Mouse (Mus musculus) hindbrain, embryonic 15.5 days (tissue): ENCODE measurements around the gene Apc2. TPM values are rescaled to one million over a fixed set of nuclear protein-coding genes. Genes with fewer than 3 reads are reported as not detected.

ENCODE experiments used
- ATAC-seq: fragments of 200-750 bp; cut with Nextera tagmentation; 2 replicates; pipeline ENCODE4 v1.8.0; 2017; ENCODE audit warnings: low read depth, moderate number of reproducible peaks, moderate TSS enrichment; ENCODE audit not compliant: low FRiP score
- H3K27ac ChIP-seq: fragments of 300-500 bp; sonication (generic); replicated peaks from 2 replicates; pipeline ENCODE4 v1.5.1; 2015; ENCODE audit warnings: mild to moderate bottlenecking, inconsistent platforms
- H3K27me3 ChIP-seq: fragments of 300-500 bp; sonication (generic); 2 replicates; pipeline ENCODE4 v1.6.1; 2015; ENCODE audit warnings: control low read depth, inconsistent platforms
- H3K36me3 ChIP-seq: fragments of 300-500 bp; sonication (generic); 2 replicates; pipeline ENCODE4 v1.6.1; 2015; ENCODE audit warnings: control low read depth, inconsistent platforms
- H3K4me1 ChIP-seq: fragments of 300-500 bp; sonication (generic); replicated peaks from 2 replicates; pipeline ENCODE4 v1.6.1; 2015; ENCODE audit warnings: control low read depth, inconsistent platforms
- H3K4me2 ChIP-seq: fragments of 300-500 bp; sonication (generic); 2 replicates; pipeline ENCODE4 v1.6.1; 2015; ENCODE audit warnings: moderate library complexity, mild to moderate bottlenecking, inconsistent platforms
- H3K4me3 ChIP-seq: fragments of 300-500 bp; sonication (generic); 2 replicates; pipeline ENCODE4 v1.5.1; 2015; ENCODE audit warnings: mild to moderate bottlenecking, inconsistent platforms
- H3K9ac ChIP-seq: fragments of 300-500 bp; sonication (generic); 2 replicates; pipeline ENCODE4 v1.6.1; 2015; ENCODE audit warnings: inconsistent platforms
- H3K9me3 ChIP-seq: fragments of 300-500 bp; sonication (generic); 2 replicates; pipeline ENCODE4 v1.6.1; 2016; ENCODE audit warnings: control low read depth, inconsistent platforms
- WGBS: fragments of 180-500 bp; shearing (Covaris S2); methylation state at CpG from one replicate; pipeline ENCODE4 v1.1.7; 2015; 5-methylcytosine and 5-hydroxymethylcytosine counted together
- polyA plus RNA-seq: library from polyadenylated mRNA; unstranded; fragments of >200 nt; fragmentation: Nextera tagmentation; extraction: Ambion mirVana; gene quantifications from 2 replicates; pipeline ENCODE4 v1.2.1, GENCODE M21; 2015

Gene Apc2
- polyA plus RNA-seq, 1 experiment from 2014 or later = 181 TPM

DNA sequence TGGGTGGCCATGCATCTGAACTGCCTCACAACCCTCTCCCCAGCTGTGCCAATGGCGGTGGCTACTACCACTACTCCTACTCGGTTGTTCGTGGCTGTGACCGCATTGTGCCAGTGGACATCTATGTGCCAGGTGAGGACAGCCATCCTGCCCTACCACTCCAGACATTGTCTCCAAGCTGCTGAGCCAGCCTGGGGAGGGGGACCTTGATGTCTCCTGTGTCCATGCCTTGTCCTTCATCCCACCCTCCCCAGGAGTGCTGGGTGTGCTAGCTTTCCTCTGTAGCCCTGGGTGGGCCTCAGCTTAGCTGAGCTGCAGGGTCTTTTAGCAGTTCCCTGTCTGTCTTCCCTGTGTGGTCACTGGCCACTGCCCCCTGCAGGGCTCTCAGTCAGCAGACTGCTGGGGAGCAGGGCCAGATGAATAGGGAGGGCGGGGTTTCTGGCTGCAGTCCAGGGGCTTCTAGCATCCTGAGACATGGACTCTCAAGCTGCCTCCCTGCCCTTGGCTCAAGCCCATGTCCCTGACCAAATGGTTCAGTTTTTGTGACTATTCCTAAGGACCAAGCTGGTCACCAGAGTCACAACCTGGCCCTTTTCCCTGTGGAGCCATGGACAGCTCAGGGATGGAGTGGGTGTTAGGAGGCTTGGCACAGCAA, 39.8 kb upstream of the Apc2 start:
- Histone ChIP-seq H3K4me2 (no peak overlapping the region), H3K36me3 (peaks cover 39% of the 10 kb centered on the region), H3K9me3 (no peaks in the 10 kb centered on the region), H3K4me1 (peaks cover 22% of the 10 kb centered on the region), H3K4me3 (no peak overlapping the region), H3K9ac (no peak overlapping the region), H3K27ac (no peak overlapping the region), H3K27me3 (no peaks in the 10 kb centered on the region)
- WGBS = 87% methylated on average over 5 of the region's 5 CpGs
- no peak for ATAC-seq

DNA sequence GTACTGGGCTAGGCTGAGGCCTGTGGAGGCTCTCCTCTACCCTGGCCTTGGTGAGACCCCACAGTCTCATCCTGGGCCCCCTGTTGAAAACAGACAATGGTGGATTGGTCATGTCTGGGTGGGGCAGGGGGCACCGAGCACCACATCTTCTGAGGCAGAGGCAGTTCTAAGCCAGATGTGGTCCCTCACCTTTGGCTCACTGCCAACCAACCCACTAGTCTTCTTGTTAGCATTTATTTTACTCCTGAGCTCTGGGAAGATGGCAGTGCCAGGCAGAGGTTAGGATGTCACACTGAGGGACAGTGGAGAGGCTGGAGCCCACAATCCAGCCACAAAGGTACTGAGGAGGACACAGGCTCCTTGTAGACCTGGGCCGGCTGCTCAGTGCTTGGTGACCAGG, 37.8 kb upstream of the Apc2 start:
- no peaks in the 10 kb centered on the region for H3K27me3 ChIP-seq
- H3K27ac ChIP-seq = no peak overlapping the region
- peaks cover 39% of the 10 kb centered on the region for H3K36me3 ChIP-seq
- H3K4me2 ChIP-seq = no peak overlapping the region
- no peaks in the 10 kb centered on the region for H3K9me3 ChIP-seq
- H3K4me3 ChIP-seq = no peak overlapping the region
- ATAC-seq = no peak
- peaks cover 35% of the 10 kb centered on the region for H3K4me1 ChIP-seq
- 78% methylated on average over 2 of the region's 2 CpGs for WGBS
- H3K9ac ChIP-seq = no peak overlapping the region

GRCm38 (mm10) chr10:80258752-80259462, 36.9 kb upstream of the Apc2 start:
- Histone ChIP-seq H3K4me3 (no peak overlapping the region), H3K9ac (no peak overlapping the region), H3K4me1 (peaks cover 35% of the 10 kb centered on the region), H3K27ac (no peak overlapping the region), H3K36me3 (peaks cover 39% of the 10 kb centered on the region), H3K4me2 (no peak overlapping the region; the same call in 1 of the 2 replicates), H3K9me3 (no peaks in the 10 kb centered on the region), H3K27me3 (no peaks in the 10 kb centered on the region)
- WGBS = 92% methylated on average over 14 of the region's 14 CpGs
- no peak for ATAC-seq

GRCm38 (mm10) chr10:80259463-80259805, 36.3 kb upstream of the Apc2 start:
- Histone ChIP-seq H3K27ac (0 out of 2 replicates have a peak overlapping the region, but pooled peaks have one; percentile 83), H3K4me2 (peak overlapping the region; percentile 66), H3K4me1 (peaks cover 39% of the 10 kb centered on the region), H3K27me3 (no peaks in the 10 kb centered on the region), H3K9ac (peak overlapping the region; percentile 45; the same call in 1 of the 2 replicates), H3K4me3 (peak overlapping the region; percentile 41; the same call in 1 of the 2 replicates), H3K36me3 (peaks cover 33% of the 10 kb centered on the region), H3K9me3 (no peaks in the 10 kb centered on the region)
- 82% methylated on average over 6 of the region's 6 CpGs for WGBS
- no peak for ATAC-seq

- Histone ChIP-seq H3K27me3 (no peaks in the 10 kb centered on the region), H3K9me3 (no peaks in the 10 kb centered on the region), H3K4me2 (peak overlapping the region; percentile 66), H3K4me1 (peaks cover 40% of the 10 kb centered on the region), H3K27ac (peak overlapping the region; percentile 83), H3K9ac (peak overlapping the region; percentile 45), H3K36me3 (peaks cover 27% of the 10 kb centered on the region), H3K4me3 (peak overlapping the region; percentile 41)
- ATAC-seq = no peak
- 3% methylated on average over 19 of the region's 19 CpGs for WGBS
Observed at GRCm38 (mm10) chr10:80259861-80260641, 35.7 kb upstream of the Apc2 start.

GRCm38 (mm10) chr10:80260642-80261584, 34.9 kb upstream of the Apc2 start, which contains the start of the genes Gamt and Dazap1:
TSS of gene Gamt (minus strand) at chr10:80261012.
TSS of gene Dazap1 (plus strand) at chr10:80261486.
- peak; percentile 84 for ATAC-seq
- Histone ChIP-seq H3K9ac (peak within 1 kb of the TSS; percentile 45), H3K4me2 (peak within 1 kb of the TSS; percentile 66), H3K36me3 (peaks cover 19% of the 10 kb centered on the region), H3K27me3 (no peaks in the 10 kb centered on the region), H3K27ac (peak within 1 kb of the TSS; percentile 83), H3K9me3 (no peaks in the 10 kb centered on the region), H3K4me3 (peak within 1 kb of the TSS; percentile 41), H3K4me1 (peaks cover 46% of the 10 kb centered on the region)
- WGBS = under 1% methylated on average over 49 of the region's 49 CpGs

DNA sequence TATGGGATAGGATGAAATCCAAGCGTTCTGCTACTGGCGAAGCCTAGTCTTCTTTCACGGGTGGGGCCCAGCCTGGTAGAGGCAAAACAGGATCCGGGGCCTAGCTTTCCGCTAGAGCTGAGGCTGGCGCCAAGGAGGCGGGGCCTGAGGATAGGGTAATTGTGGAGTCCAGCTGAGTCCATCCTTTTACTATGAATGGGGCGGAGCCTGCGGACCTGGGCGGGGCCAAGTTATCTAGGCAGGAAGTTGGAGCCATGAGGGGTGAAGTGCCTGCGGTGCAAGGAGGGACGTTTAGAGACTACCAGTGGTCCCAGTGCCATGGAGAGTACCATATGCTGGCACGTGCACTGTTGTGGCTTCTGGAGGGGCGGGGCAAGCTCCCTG, 34.2 kb upstream of the Apc2 start:
- H3K27ac ChIP-seq = peak overlapping the region; percentile 83
- H3K4me2 ChIP-seq = peak overlapping the region; percentile 66
- H3K4me1 ChIP-seq = peaks cover 53% of the 10 kb centered on the region
- WGBS = under 1% methylated on average over 14 of the region's 14 CpGs
- H3K36me3 ChIP-seq = peaks cover 15% of the 10 kb centered on the region
- H3K9me3 ChIP-seq = no peaks in the 10 kb centered on the region
- ATAC-seq = peak; percentile 57
- H3K4me3 ChIP-seq = peak overlapping the region; percentile 41
- peak overlapping the region; percentile 45 for H3K9ac ChIP-seq
- no peaks in the 10 kb centered on the region for H3K27me3 ChIP-seq

- WGBS = 75% methylated on average over 12 of the region's 12 CpGs
- peak overlapping the region; percentile 83 for H3K27ac ChIP-seq
- peak overlapping the region; percentile 41; the same call in 1 of the 2 replicates for H3K4me3 ChIP-seq
Observed at GRCm38 (mm10) chr10:80262169-80262568, 33.6 kb upstream of the Apc2 start.

DNA sequence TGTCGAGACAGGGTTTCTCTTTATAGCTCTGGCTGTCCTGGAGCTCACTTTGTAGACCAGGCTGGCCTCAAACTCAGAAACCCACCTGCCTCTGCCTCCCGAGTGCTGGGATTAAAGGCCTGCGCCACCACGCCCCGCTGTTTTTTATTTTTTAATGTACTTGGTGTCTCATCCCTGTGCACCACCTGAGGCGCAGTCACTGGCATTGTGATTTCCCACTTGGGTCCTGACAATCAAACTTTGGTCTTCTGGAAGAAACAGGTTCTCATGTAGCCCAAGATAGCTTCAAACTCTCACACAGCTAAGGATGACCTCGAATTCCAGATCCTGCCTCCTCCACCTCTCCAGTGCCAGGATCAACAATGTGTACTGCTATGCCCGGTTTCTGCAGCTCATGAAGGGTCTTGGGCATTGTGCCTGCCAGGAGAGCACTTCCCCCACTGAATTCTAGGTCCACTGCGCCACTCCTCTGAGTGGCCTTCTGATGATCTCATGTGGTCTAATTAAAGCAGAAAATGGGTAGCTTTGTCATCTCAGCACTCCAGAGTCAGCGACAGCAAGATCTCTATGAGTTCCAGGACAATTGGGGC, 32.9 kb upstream of the Apc2 start:
- no peak for ATAC-seq
- peaks cover 66% of the 10 kb centered on the region for H3K4me1 ChIP-seq
- WGBS = 91% methylated on average over 10 of the region's 10 CpGs

More at GRCm38 (mm10) chr10:80262169-80262568, 33.6 kb upstream of the Apc2 start:
- Histone ChIP-seq H3K9ac (no peak overlapping the region), H3K36me3 (peaks cover 9% of the 10 kb centered on the region), H3K27me3 (no peaks in the 10 kb centered on the region), H3K9me3 (no peaks in the 10 kb centered on the region), H3K4me2 (peak overlapping the region; percentile 66), H3K4me1 (peaks cover 59% of the 10 kb centered on the region)
- no peak for ATAC-seq

DNA sequence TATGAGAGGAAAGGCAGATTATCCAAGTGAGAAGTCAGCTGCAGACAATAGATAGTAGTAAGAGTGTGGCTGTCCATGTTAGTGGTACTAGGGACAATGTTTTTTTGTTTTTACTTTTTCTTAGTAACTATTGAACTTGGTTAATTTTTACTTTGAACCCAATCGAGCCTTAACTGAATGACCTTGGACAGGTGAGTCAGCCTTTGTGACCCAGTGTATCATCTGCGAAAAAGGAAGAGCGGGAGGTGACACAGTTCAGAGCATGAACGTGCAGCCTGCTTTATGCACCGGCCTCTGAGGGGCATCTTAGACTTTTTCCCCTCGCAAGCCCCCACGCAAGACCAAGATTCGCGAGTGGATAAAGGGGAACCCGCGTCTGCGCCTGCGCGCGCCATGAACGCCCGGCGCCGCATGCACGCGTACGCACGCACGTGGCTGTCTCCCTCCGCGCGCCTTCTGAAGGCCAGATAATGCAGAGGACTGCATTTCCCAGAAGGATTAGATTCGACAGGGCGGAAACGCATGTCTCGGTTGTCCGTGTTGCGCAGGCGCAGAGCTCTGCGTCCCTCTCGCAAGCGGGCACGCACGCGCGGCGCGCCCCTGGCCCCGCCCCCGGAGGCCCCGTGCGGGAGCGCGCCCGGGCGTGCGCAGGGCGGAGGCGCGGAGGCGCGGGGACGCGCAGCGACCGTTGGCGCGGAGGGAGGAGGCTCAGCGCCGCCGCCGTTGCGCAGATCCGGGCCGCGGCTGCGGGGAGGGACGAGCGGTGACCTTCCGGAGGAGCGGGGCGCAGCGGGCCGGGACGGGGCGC, 31.2 kb upstream of the Apc2 start:
- peak overlapping the region; percentile 96 for H3K4me3 ChIP-seq
- no peaks in the 10 kb centered on the region for H3K27me3 ChIP-seq
- 2% methylated on average over 60 of the region's 81 CpGs for WGBS
- peak overlapping the region; percentile 85 for H3K4me2 ChIP-seq
- peak overlapping the region; percentile 88 for H3K27ac ChIP-seq
- peak; percentile 81 for ATAC-seq
- H3K36me3 ChIP-seq = 0 out of 2 replicates have a peak, but pooled peaks cover 3% of the 10 kb centered on the region
- H3K4me1 ChIP-seq = peaks cover 74% of the 10 kb centered on the region
- H3K9me3 ChIP-seq = no peaks in the 10 kb centered on the region
- H3K9ac ChIP-seq = peak overlapping the region; percentile 99

More for the DNA sequence above, 32.9 kb upstream of the Apc2 start:
- Histone ChIP-seq H3K27ac (no peak overlapping the region), H3K4me3 (no peak overlapping the region), H3K9me3 (no peaks in the 10 kb centered on the region), H3K27me3 (no peaks in the 10 kb centered on the region), H3K4me2 (no peak overlapping the region), H3K9ac (no peak overlapping the region), H3K36me3 (peaks cover 8% of the 10 kb centered on the region)
